ENCODE assay signal across 14 mouse cellular contexts in genomic region chr9:24283071-24283470, GRCm38 (mm10).
DNase-seq lines count a peak whose midpoint lies in the region; ATAC-seq lines count a peak whose summit lies in the region.
"Had no signal": no experiment of that assay in that cellular context is flagged by ENCODE, and none has a peak within 500 bp of the region (broad histone marks: within the 10 kb centered on the region; RNA-seq: fewer than 3 reads in every experiment).

No protein-coding gene starts in this region.

- no peaks in the 10 kb centered on the region for H3K36me3 ChIP-seq in midbrain, embryonic 14.5 days (ENCODE audit: control insufficient read depth, insufficient read depth, low read length)
- H3K36me3 ChIP-seq in midbrain, embryonic 11.5 days (ENCODE audit: control insufficient read depth, insufficient read depth, low read length): no peaks in the 10 kb centered on the region
- no peaks in the 10 kb centered on the region for H3K36me3 ChIP-seq in kidney, embryonic 15.5 days
- H3K36me3 ChIP-seq: limb, embryonic 15.5 days; lung, embryonic 15.5 days; neural tube, embryonic 13.5 days had no signal

- no peak overlapping the region for H3K4me3 ChIP-seq in midbrain, embryonic 14.5 days (replicated peaks; ENCODE audit: low read depth, low read length)
- no peak overlapping the region for H3K4me3 ChIP-seq in midbrain, embryonic 11.5 days (ENCODE audit: low read depth, low read length)
- no peak overlapping the region for H3K4me3 ChIP-seq in kidney, embryonic 15.5 days (replicated peaks)
- H3K4me3 ChIP-seq: gastrocnemius, adult 2 months; limb, embryonic 15.5 days; lung, embryonic 15.5 days; megakaryocyte, embryonic 14.5 days; neural tube, embryonic 13.5 days had no signal

- DNase-seq in midbrain, embryonic 14.5 days: peak; percentile 14
- DNase-seq in midbrain, embryonic 11.5 days (ENCODE audit: low spot score, missing footprints): no peak
- DNase-seq in embryo, embryonic 11 days: peak; percentile 32
- DNase-seq in layer of hippocampus, adult 11-12 months (ENCODE audit: low spot score): peak; percentile 30
- DNase-seq in left cerebral cortex, postnatal 36 days (ENCODE audit: low spot score in 2 of 2): peak; percentile 21 to 24
- DNase-seq: adrenal gland, postnatal 14 days; cerebellum, adult 11 months; gastrocnemius, adult 2 months had no signal

- no peak overlapping the region for H3K27ac ChIP-seq in midbrain, embryonic 14.5 days (replicated peaks; ENCODE audit: low read depth, low read length)
- no peak overlapping the region for H3K27ac ChIP-seq in midbrain, embryonic 11.5 days (ENCODE audit: low read depth, low read length)
- H3K27ac ChIP-seq in kidney, embryonic 15.5 days: no peak overlapping the region
- H3K27ac ChIP-seq: gastrocnemius, adult 2 months; limb, embryonic 15.5 days; lung, embryonic 15.5 days; neural tube, embryonic 13.5 days had no signal

- H3K9ac ChIP-seq in midbrain, embryonic 14.5 days (replicated peaks; ENCODE audit: low read length): no peak overlapping the region
- no peak overlapping the region for H3K9ac ChIP-seq in midbrain, embryonic 11.5 days (ENCODE audit: low read length)
- H3K9ac ChIP-seq in kidney, embryonic 15.5 days: no peak overlapping the region
- H3K9ac ChIP-seq: limb, embryonic 15.5 days; lung, embryonic 15.5 days; neural tube, embryonic 13.5 days had no signal

- H3K4me1 ChIP-seq in midbrain, embryonic 14.5 days (ENCODE audit: control insufficient read depth, insufficient read depth, low read length): no peaks in the 10 kb centered on the region
- H3K4me1 ChIP-seq in midbrain, embryonic 11.5 days (ENCODE audit: control insufficient read depth, insufficient read depth, low read length): no peaks in the 10 kb centered on the region
- no peaks in the 10 kb centered on the region for H3K4me1 ChIP-seq in kidney, embryonic 15.5 days
- H3K4me1 ChIP-seq: limb, embryonic 15.5 days; lung, embryonic 15.5 days; neural tube, embryonic 13.5 days had no signal

- no peaks in the 10 kb centered on the region for H3K27me3 ChIP-seq in midbrain, embryonic 14.5 days (ENCODE audit: control insufficient read depth, insufficient read depth, low read length)
- no peaks in the 10 kb centered on the region for H3K27me3 ChIP-seq in midbrain, embryonic 11.5 days (ENCODE audit: control insufficient read depth, insufficient read depth, low read length)
- no peaks in the 10 kb centered on the region for H3K27me3 ChIP-seq in kidney, embryonic 15.5 days
- H3K27me3 ChIP-seq: limb, embryonic 15.5 days; lung, embryonic 15.5 days; megakaryocyte, embryonic 14.5 days; neural tube, embryonic 13.5 days had no signal

- intact Hi-C loops in left cerebral cortex, postnatal 36 days (cut with DNase I): no loop called here

- WGBS in midbrain, embryonic 14.5 days: 73% methylated on average over 2 of the region's 2 CpGs
- WGBS in midbrain, embryonic 11.5 days: 78% methylated on average over 2 of the region's 2 CpGs
- WGBS in kidney, embryonic 15.5 days: 75% methylated on average over 2 of the region's 2 CpGs

- no peaks in the 10 kb centered on the region for H3K9me3 ChIP-seq in midbrain, embryonic 14.5 days (ENCODE audit: control insufficient read depth, low read length)
- H3K9me3 ChIP-seq in midbrain, embryonic 11.5 days (ENCODE audit: control insufficient read depth, low read length): no peaks in the 10 kb centered on the region
- no peaks in the 10 kb centered on the region for H3K9me3 ChIP-seq in kidney, embryonic 15.5 days (replicated peaks)
- H3K9me3 ChIP-seq: limb, embryonic 15.5 days; lung, embryonic 15.5 days; megakaryocyte, embryonic 14.5 days; neural tube, embryonic 13.5 days had no signal

- H3K4me2 ChIP-seq in midbrain, embryonic 14.5 days (ENCODE audit: low read length): no peak overlapping the region
- no peak overlapping the region for H3K4me2 ChIP-seq in midbrain, embryonic 11.5 days
- H3K4me2 ChIP-seq in kidney, embryonic 15.5 days: no peak overlapping the region
- H3K4me2 ChIP-seq: limb, embryonic 15.5 days; lung, embryonic 15.5 days; neural tube, embryonic 13.5 days had no signal

- ATAC-seq in midbrain, embryonic 14.5 days (ENCODE audit: low FRiP score, low TSS enrichment): no peak
- ATAC-seq in midbrain, embryonic 11.5 days (ENCODE audit: low FRiP score): no peak
- no peak for ATAC-seq in CD4-positive, CD25-positive, alpha-beta regulatory T cell, adult 4 months
- ATAC-seq in kidney, embryonic 15.5 days (replicated peaks; ENCODE audit: low FRiP score): no peak
